Mouse (Mus musculus): ENCODE measurements around the gene Cnr2.

Gene Cnr2

GRCm38 (mm10) chr4:135876583-135877020 lies 18.6 kb upstream of the Cnr2 start:
- peak; percentile 78 for DNase-seq

GRCm38 (mm10) chr4:135877742-135878141 lies 17.5 kb upstream of the Cnr2 start:
- DNase-seq = no peak

- DNase-seq = no peak
Measured at GRCm38 (mm10) chr4:135879021-135879420, 16.2 kb upstream of the Cnr2 start.

DNA sequence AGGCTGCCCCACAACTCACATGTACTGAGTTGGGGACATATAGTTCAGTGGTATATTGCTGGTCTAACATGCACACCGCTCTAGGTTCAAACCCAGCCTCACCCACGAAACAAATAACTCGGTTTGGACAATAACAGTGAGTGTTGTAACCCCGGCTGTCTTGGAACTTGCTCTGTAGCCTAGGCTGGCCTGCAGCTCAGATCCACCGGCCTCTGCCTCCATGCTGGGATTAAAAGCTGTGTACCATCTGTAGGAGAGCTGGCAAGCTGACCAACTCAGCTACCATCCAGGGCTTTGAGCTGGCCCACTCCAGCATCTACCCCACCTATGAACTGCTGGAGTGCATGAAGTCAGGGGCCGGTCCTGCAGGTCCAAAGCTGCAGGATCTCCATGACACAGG lies 15.2 kb upstream of the Cnr2 start:
- DNase-seq = no peak

DNA sequence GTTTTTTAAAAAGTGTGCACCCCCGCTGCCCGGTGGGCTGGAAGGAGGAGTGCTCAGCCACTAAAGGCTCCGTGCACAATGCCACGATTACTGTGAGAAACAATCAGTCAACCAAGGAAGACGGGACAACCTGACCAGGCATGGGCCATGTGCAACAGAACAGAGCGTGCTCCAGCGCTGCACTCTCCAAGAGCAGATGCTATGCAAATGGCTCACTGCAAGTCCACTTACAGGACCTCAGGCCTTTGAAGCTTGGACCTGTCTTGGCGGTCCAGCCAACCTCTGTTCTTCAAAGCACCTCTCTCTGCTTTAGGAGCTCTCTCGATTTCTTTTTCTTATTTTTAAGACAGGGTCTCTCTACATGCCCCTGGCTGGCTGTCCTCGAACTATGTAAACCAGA lies 14.6 kb upstream of the Cnr2 start:
- DNase-seq = no peak

GRCm38 (mm10) chr4:135882023-135882422 lies 13.2 kb upstream of the Cnr2 start:
- no peak for DNase-seq

DNA sequence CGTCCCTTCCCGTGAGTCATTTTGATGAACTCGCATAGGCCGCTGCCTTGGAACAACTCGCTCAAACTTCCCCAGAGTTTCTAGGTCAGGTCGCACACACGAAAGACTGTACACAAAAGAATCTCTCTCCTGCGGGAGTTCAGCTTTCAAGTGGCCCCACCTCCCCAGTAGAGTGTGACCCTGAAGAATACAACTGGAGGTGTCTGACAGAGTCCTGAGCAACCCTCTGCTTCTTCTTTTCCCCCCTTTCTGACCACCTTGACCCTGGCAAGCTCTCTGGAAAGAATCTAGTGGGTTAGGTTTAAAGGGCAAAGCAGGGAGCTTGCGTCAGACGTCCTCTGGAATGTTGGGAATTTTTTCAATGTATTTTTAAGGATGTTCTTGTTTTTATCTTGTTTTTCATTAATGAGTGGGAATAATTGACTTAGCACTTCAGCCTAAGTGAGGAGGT lies 11.8 kb upstream of the Cnr2 start:
- peak; percentile 69 for DNase-seq

DNA sequence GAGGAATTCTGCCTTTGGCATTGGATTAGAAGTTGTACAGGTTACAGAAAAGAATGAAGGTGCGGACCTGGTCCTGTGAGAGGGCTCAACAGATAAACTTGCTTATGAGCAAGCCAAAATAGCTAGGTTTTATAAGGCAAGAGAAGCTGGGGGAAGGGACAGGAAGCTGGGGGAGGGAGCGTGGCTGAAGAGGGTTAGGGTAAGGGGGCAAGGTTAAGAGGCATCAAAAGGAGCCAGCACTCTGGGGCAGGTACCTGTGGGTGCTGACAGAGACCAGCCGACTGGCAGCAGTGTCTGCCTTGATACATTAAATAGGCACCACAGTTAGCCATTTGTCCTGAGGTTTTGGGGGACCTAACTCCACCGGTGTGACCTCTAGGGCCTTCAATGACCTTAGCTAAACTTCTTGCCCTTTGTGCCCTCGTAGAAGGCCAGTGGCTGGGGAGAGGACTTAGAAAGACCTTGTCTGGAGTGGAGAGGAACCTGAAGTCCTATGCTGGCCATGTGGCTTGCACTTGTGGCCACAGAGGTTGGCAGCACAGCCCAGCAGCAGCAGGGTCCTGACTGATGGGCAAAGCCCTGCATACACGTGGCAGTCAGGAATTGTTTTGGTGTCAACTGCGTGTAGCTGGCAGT lies 11.2 kb upstream of the Cnr2 start:
- DNase-seq = no peak

DNA sequence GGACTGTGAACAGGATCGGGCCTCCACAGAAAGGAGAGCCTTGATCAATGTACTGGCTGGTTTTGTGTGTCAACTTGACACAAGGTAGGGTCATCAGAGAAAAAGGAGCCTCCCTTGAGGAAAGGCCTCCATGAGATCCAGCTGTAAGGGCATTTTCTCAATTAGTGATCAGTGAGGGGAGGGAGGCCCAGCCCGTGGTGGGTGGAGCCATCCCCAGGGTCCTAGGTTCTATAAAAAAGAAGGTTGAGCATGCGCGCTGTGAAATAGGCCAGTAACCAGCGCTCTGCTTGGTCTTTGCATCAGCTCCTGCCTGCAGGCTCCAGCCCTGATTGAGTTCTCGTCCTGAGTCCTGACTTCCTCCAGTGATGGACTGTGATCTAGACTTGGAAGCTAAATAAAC lies 10.7 kb upstream of the Cnr2 start:
- DNase-seq = peak; percentile 89

DNA sequence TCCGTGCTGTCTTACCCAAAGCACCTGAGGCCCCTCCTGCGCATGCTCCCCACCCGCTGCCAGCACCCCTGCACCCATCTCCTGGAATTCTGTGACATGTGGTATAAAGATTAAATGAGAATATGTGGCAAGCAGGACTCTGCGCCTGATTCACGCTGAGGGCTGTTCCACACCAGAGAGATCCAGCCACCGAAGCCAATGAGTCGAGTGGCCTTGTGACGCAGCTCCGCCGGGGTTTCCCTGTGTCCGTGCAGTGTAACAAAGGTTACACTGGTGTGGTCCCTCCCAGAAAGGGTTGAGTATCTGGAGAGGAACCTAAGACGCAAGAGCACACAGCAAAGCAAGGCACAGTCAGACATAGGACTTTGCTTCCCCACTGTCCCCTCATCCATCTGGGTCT lies 9.5 kb upstream of the Cnr2 start:
- DNase-seq = no peak

DNA sequence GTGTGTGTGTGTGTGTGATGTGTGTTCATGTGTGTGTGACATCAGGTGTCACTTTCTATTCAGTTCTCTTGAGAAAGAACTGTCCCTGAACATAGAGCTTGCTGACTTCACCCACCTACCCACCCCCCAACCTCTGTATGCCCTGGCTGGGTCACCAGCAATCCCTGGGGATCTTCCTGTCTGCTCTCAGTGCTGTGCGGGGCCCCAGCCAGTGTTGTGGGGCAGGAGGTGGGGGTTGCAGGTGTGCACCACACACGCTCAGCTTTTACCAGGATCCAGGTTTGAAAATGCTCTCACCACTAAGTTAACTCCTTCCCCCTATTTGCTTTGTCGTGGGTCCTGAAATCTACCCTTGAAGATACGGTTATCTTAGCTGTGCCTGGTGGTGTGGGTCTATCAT lies 9.0 kb upstream of the Cnr2 start:
- DNase-seq = no peak

GRCm38 (mm10) chr4:135888448-135889057 lies 6.6 kb upstream of the Cnr2 start:
- no peak for DNase-seq

- DNase-seq = no peak
Measured at GRCm38 (mm10) chr4:135889146-135889883, 5.9 kb upstream of the Cnr2 start.

DNA sequence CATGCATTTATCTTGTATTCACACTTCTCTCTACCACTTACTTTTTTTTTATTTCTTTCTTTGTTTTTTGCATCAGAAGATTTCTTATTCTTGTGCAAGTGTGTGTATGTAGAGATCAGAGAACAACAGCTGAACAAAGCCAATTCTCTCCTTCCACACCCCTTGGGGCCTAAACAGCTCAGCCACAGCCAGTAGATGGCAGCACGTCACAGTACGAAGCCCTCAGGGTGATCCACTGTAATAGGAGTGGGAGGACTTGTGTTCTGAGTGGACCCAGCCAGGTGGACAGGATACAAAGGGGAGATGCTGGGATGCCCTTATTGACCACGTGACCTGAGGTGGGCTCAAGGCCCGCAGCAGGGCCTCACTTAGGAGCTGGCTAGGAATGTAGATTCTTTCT lies 5.3 kb upstream of the Cnr2 start:
- peak; percentile 89 for DNase-seq

DNA sequence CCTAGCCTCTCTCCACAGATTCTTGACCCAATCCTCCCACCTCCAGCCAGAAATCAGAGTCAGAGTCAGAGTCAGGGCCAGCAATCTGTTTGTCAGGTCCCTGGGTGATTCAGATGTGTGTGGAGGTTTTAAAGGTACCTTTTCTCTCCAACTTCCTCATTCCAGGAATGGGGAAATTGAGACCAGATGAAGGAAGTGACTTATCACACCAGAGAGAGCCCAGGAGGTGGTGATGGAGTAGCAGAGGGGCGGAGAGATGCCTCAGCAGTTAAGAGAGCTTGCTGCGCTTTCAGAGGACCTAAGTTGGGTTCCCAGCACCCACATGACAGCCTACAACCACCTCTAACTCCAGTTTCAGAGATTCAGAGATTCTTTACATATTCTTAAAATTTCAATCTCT lies 3.7 kb upstream of the Cnr2 start:
- DNase-seq = no peak

DNA sequence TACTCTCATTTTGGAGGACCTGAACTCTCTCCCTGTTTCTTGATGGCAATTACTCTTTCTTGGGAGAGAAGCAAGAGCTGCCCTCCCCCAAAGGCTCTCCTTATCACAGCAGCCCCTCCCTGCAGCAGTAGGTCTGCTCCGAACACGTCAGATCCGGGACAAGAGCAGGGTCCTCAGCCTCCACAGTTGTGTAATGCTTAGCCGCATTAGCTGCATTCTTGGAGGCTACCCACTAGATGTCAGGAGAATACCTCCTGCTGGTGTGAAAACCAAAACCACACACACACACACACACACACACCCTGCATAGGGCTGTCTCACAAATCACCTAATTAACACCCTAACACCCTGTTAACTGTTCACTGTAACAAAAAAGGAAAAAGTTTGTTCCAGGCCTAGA lies 2.3 kb upstream of the Cnr2 start:
- no peak for DNase-seq

GRCm38 (mm10) chr4:135896157-135896556 lies 963 bp downstream of the Cnr2 start:
- no peak for DNase-seq

DNA sequence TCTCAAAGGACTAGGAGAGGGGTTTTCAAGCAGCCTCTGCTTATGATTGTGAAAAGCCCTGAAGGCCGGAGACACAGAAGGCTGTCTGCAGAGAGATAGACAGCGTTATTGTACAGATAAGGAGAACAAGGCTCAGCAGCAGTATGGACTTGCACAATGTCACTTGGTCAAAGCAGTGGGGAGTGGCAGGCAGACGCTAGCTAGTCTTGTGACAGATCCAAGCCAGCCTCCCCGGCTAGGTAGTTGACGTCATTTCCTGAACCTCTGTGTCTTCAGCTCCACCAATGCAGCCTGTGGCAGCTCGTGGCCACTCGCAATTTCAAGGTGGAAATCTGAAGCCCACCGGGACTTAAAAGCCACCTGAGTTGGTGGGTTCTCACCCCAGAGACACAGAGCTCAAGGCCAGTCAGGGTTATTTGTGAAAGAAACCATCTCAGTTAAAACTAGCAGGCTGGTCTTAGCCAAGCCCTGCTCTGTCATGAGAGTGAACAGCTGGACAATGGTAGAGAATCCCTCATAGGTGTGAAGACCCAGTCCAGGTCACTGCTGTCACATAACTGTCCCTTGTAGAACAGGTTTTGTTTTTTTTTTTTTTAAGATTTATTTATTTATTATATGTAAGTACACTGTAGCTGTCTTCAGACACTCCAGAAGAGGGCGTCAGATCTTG lies 3.3 kb downstream of the Cnr2 start:
- DNase-seq = no peak

DNA sequence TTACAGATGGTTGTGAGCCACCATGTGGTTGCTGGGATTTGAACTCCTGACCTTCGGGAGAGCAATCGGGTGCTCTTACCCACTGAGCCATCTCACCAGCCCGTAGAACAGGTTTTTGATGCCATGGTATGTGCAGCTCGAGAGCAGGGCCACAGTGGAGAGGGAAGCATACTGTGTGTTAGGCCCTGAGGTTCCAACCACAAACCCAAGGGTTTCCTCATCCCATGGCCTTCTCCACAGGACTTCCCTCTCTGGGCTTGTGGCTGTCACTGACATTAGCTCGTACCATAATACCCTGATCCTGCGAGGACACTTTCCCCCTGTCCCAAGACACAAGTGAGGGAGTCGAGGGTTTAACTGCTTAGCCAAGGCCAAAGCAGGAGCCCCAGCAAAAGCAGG lies 3.9 kb downstream of the Cnr2 start:
- no peak for DNase-seq

GRCm38 (mm10) chr4:135900008-135900407 lies 4.8 kb downstream of the Cnr2 start:
- no peak for DNase-seq

- DNase-seq = no peak
Measured at GRCm38 (mm10) chr4:135902606-135903242, 7.5 kb downstream of the Cnr2 start.

- DNase-seq = no peak
Measured at GRCm38 (mm10) chr4:135904810-135905209, 9.6 kb downstream of the Cnr2 start.

DNA sequence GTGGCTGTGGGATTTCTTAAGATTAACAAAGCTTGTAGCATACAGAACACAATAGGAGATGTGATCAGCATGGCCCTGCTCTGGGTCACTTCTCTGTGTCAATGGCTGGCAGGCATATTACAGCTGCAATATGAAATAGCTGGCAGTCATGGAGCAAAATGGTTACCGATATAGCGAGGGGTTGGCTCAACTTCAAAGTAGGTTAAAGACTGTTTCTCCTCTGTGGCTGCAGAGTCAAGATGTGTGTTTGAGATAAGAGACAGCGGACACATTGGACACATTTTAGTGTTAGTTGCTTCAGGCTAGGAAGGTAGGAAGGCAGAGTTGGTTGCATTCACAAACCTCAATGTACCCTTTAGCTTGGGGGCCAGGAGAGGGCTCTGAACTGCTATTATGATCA lies 11.4 kb downstream of the Cnr2 start:
- no peak for DNase-seq

Measured in retina, postnatal 1 day (tissue).